Mouse (Mus musculus): ENCODE measurements around the gene Rab31. TPM values are rescaled to one million over a fixed set of nuclear protein-coding genes. Genes with fewer than 3 reads are reported as not detected.

Rab31 gene
- polyA plus RNA-seq, 1 experiment from 2014 or later: 73.3 TPM

DNA sequence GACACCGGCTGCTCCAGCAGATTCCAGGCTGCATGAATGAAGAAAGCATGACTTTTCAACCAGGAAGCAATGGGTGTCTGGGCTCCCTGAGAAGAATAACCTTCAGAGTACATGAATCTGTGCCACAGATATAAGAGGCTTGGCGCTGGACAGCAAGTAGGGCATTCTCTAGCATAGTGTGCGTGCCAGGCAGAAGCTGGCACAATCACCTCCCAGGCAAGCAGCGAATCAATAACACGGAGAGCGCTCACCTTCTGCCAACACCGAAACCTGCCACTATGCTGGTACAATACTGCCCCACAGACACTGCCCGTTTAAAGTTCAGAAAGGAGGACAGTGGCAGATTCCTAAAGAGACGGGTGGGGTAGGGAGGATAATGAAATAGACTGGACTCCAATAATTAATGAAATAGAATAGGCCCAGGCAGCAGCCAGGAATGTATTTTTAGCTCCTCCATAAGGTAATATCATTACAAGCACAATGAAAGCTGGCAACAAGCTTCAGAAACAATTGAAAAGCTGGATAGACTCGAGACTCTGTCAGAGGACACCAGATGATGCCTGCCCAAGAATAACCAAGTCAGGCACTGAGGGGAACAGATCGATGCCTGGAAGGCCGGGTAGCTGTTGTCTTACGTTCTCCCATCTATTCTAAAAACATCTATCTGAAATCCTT, 59.6 kb downstream of the Rab31 start:
- Histone ChIP-seq H3K9ac (no peak overlapping the region), H3K4me3 (no peak overlapping the region), H3K27ac (no peak overlapping the region), H3K36me3 (peaks cover 29% of the 10 kb centered on the region), H3K9me3 (peaks cover 17% of the 10 kb centered on the region), H3K27me3 (replicated peaks) (no peaks in the 10 kb centered on the region), H3K4me1 (no peaks in the 10 kb centered on the region), H3K4me2 (replicated peaks) (no peak overlapping the region)
- 97% methylated on average over 13 of the region's 13 CpGs for whole genome bisulfite sequencing
- no peak for ATAC-seq (ENCODE audit: low FRiP score, low read depth)

DNA sequence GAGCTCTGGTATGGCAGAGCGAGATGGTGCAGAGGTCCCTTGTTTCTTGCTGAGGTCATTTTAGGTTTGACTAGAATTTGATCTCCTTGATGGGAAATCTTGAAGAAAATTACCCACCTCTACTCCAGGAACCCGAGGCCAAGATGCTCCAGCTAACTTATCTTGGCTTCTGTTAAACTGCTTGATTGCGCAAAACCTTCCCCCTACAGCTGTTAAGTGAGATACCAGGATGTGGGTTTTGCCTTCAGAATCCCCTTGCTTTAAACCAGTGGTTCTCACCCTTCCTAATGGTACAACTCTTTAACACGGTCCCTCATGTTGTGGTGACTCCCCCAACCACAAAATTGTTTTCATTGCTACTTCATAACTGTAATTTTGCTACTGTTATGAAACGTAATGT, 60.8 kb downstream of the Rab31 start:
- Histone ChIP-seq H3K4me3 (no peak overlapping the region), H3K4me2 (replicated peaks) (no peak overlapping the region), H3K9me3 (peaks cover 17% of the 10 kb centered on the region), H3K27me3 (replicated peaks) (no peaks in the 10 kb centered on the region), H3K9ac (no peak overlapping the region), H3K4me1 (no peaks in the 10 kb centered on the region), H3K27ac (no peak overlapping the region), H3K36me3 (peaks cover 29% of the 10 kb centered on the region)
- 98% methylated on average over 5 of the region's 5 CpGs for WGBS
- no peak for ATAC-seq (ENCODE audit: low FRiP score, low read depth)

DNA sequence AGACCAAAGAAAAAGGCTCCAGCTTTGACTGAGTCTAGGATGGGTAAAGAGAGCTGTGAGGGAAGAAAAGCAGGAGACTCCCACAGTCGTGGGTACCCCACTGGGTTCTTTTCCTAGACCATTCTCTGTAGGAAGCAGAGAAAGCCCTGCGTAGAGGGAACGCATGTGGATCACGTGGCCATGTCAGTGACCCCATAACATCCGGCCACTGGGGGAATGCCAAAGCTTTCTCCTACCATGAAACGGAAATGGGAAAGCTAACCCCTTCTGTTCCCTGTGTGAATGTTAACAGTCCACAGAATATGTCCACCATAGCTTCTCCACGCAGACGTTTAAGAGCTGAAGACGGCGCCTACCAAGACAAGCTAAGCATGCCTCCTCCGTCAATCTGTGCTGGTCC, 62.0 kb downstream of the Rab31 start:
- WGBS: 95% methylated on average over 11 of the region's 11 CpGs
- no peaks in the 10 kb centered on the region for H3K4me1 ChIP-seq
- no peak for ATAC-seq (ENCODE audit: low FRiP score, low read depth)
- H3K9ac ChIP-seq: no peak overlapping the region
- no peak overlapping the region for H3K4me3 ChIP-seq
- H3K4me2 ChIP-seq (replicated peaks): no peak overlapping the region
- peaks cover 26% of the 10 kb centered on the region for H3K36me3 ChIP-seq
- H3K9me3 ChIP-seq: peaks cover 17% of the 10 kb centered on the region
- no peak overlapping the region for H3K27ac ChIP-seq
- no peaks in the 10 kb centered on the region for H3K27me3 ChIP-seq (replicated peaks)

DNA sequence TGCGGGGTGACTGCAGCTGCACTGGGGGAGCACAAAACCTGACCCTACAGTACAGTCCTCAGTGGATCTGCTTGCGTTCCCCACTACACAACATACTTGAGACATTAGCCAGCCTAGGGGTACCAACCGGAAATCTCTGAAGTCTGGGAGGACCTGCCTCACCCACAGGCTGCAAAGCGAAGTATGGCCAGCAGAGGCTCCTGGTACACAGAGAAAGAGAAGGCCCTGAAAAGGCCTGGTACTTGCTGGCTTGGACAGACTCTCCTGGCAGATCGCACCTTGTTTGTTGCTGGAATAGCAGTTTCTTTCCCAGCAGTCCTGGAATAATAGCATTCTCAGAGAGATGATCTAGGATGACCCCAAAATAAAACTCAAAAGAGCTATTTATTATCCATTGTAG, 66.3 kb downstream of the Rab31 start:
- H3K4me2 ChIP-seq (replicated peaks): no peak overlapping the region
- H3K4me3 ChIP-seq: no peak overlapping the region
- WGBS: 90% methylated on average over 5 of the region's 5 CpGs
- ATAC-seq (ENCODE audit: low FRiP score, low read depth): no peak
- peaks cover 5% of the 10 kb centered on the region for H3K9me3 ChIP-seq
- peaks cover 12% of the 10 kb centered on the region for H3K4me1 ChIP-seq
- peaks cover 9% of the 10 kb centered on the region for H3K36me3 ChIP-seq
- no peaks in the 10 kb centered on the region for H3K27me3 ChIP-seq (replicated peaks)
- H3K27ac ChIP-seq: no peak overlapping the region
- no peak overlapping the region for H3K9ac ChIP-seq

DNA sequence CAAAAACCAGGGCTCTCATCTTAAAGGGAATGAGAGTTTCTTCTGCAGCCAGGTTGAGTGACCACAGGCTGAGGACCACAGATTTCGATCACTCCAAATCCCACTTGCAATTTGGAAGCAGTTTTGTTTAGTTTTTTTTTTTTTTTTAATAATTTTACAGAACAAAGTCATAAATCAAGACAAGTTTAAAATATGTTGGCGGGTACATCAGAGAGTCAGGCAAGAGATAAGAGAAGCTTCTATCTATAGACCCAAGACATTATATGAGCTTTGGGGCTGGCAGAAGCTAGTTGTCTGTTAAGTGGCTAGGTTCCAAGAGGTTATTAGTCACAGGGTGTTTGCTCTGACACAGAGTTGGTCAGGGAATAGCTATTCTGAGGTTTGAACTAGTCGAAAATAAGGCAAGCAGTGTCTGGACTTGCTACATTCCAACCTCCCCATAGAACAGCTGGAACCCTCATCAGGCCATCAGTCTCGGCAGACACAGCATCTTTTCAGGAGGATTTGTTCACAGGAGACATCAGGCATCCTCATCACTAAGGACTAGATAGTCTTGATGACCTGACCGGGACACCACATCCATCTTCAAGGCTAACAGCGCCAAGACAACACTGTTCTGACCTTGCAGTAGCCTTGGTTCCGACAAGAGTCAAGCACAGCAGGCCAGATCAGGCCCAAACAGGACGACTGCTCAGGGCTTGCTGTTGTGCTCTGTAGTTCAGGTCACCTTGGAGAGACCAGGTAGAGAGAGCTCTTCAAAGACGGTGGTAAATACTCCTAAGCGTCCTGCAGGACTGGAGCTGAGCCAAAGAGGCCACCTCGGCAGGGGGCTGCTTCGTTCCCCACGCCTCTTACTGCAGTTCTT, 68.8 kb downstream of the Rab31 start:
- Histone ChIP-seq H3K4me1 (peaks cover 26% of the 10 kb centered on the region), H3K27ac (no peak overlapping the region), H3K9ac (no peak overlapping the region), H3K36me3 (no peaks in the 10 kb centered on the region), H3K27me3 (replicated peaks) (no peaks in the 10 kb centered on the region), H3K4me2 (replicated peaks) (no peak overlapping the region), H3K4me3 (no peak overlapping the region), H3K9me3 (no peaks in the 10 kb centered on the region)
- no peak for ATAC-seq (ENCODE audit: low FRiP score, low read depth)
- WGBS: 78% methylated on average over 13 of the region's 13 CpGs

DNA sequence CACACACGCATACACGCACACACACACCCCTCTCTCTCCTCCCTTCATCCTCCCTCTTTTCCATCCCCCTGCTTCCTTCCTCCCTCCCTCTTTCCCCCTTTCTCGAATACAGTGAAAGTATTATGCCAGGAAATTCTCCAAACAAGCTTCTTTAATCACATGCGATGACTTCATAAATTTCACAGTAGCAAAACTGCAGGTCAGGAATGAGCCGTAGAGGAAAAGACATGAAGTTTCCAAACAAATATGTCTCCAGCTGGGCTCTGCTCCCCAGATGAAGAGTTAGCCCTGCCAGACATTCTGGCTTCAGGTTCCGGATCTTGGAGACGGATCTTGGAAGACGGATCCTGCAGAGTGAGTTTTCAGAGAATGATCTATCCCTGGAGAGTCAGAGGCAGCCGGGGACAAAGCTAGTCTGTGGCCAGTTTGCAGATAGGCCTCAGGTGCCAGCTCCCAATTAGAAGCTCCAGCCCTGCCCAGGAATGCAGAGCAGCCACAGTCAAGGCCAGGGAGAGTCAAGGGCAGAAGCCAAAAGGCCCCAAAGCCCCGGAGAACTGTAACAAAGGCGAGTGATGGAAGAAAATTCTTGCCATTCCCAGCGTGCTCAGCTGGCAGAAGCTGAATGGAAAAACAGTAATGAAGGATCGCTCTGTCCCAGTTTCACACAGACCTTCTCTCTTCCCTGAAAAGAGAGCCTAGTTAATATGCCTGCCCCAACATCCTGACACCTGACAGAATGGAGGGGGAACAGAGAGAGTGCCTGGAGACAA, 70.6 kb downstream of the Rab31 start:
- Histone ChIP-seq H3K4me2 (replicated peaks) (no peak overlapping the region), H3K36me3 (no peaks in the 10 kb centered on the region), H3K4me1 (peaks cover 35% of the 10 kb centered on the region), H3K9ac (no peak overlapping the region), H3K27ac (peak overlapping the region; percentile 53; the same call in 1 of the 2 replicates), H3K27me3 (replicated peaks) (no peaks in the 10 kb centered on the region), H3K9me3 (no peaks in the 10 kb centered on the region), H3K4me3 (no peak overlapping the region)
- ATAC-seq (ENCODE audit: low FRiP score, low read depth): peak; percentile 10; the same call in 1 of the 2 replicates
- WGBS: 34% methylated on average over 13 of the region's 13 CpGs

DNA sequence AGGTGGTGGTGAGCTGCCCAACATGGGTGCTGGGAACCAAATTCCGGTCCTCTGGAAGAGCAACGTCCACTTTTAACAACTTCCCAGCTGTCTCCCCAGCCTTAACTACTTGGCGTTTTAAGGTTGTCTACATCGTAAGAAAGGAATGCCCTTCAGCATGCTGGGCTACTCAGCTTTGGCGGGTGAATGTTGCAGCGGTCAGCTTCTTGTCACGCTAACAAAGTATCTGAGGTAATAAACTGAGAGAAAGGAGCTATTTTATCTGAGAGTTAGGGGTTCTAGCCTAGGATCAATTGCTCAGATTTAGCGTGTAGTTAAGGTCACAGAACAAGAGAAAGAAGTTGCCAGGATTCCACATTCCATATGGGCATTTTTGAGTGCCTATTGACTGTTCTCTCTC, 71.2 kb downstream of the Rab31 start:
- no peaks in the 10 kb centered on the region for H3K27me3 ChIP-seq (replicated peaks)
- no peak overlapping the region for H3K9ac ChIP-seq
- H3K4me1 ChIP-seq: peaks cover 35% of the 10 kb centered on the region
- no peak overlapping the region for H3K27ac ChIP-seq
- no peaks in the 10 kb centered on the region for H3K36me3 ChIP-seq
- no peak for ATAC-seq (ENCODE audit: low FRiP score, low read depth)
- WGBS: 72% methylated on average over 8 of the region's 8 CpGs
- H3K9me3 ChIP-seq: no peaks in the 10 kb centered on the region
- H3K4me3 ChIP-seq: no peak overlapping the region
- H3K4me2 ChIP-seq (replicated peaks): no peak overlapping the region

DNA sequence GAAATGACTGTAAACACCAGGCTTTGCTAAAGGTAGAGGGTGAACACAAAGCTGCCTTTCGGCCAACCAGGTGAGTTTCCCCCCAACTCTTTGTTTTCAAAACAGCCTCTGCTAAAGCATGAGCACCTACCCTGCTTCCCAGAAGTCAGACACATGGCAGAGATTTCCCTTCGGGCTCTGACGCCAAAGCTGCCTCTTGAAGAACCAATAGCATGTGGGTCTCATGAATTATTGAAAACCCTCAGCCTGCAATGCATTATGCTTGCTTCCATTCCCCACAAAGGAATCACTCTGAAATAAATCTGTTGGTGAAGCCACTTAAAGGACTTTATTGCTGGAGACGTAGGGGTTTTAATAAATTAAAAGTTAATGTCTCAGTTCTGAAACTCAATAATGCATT, 72.5 kb downstream of the Rab31 start:
- peak; percentile 69 for ATAC-seq (ENCODE audit: low FRiP score, low read depth)
- H3K4me2 ChIP-seq (replicated peaks): 0 out of 2 replicates have a peak overlapping the region, but pooled peaks have one; percentile 5
- no peak overlapping the region for H3K4me3 ChIP-seq
- peaks cover 35% of the 10 kb centered on the region for H3K4me1 ChIP-seq
- peak overlapping the region; percentile 23; the same call in 1 of the 2 replicates for H3K27ac ChIP-seq
- H3K36me3 ChIP-seq: no peaks in the 10 kb centered on the region
- WGBS: 38% methylated on average over 4 of the region's 4 CpGs
- no peaks in the 10 kb centered on the region for H3K9me3 ChIP-seq
- no peak overlapping the region for H3K9ac ChIP-seq
- no peaks in the 10 kb centered on the region for H3K27me3 ChIP-seq (replicated peaks)

DNA sequence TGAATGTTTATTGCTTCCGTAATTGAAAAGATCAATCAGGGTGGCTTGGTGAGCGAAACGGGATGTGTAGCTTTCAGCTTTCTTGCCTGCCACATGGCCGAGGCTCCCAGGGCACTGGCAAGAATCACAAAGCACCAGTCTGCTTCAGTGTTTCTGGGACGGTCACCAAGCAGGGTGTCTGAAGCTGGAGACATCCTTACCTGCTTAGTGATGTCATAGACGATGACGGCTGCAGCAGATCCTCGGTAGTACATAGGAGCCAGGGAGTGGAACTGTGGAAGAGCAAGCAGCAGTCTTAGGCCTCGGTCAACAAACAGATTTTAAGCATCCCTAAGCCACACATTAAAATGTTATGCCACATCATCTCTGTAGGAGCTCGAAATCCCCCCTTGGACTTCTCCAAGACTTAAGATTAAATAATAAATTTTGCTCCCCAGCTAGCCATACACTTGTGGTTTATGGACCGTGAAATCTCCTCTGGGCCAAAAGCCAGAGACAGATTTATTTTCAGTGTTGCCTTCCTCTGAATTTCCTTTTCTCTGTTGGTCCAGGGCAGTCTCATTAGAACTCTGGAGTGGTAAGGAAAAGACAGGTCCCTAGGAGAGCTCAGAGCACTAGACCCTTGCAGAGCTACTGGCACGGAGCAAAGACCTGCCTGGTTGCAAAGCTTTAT, 74.6 kb downstream of the Rab31 start:
- 0 out of 2 replicates have a peak overlapping the region, but pooled peaks have one; percentile 3 for H3K4me2 ChIP-seq (replicated peaks)
- peak overlapping the region; percentile 57; the same call in 1 of the 2 replicates for H3K27ac ChIP-seq
- H3K4me3 ChIP-seq: no peak overlapping the region
- no peaks in the 10 kb centered on the region for H3K9me3 ChIP-seq
- no peaks in the 10 kb centered on the region for H3K36me3 ChIP-seq
- no peaks in the 10 kb centered on the region for H3K27me3 ChIP-seq (replicated peaks)
- H3K4me1 ChIP-seq: peaks cover 35% of the 10 kb centered on the region
- H3K9ac ChIP-seq: no peak overlapping the region
- peak; percentile 25 for ATAC-seq (ENCODE audit: low FRiP score, low read depth)
- WGBS: 50% methylated on average over 12 of the region's 12 CpGs

DNA sequence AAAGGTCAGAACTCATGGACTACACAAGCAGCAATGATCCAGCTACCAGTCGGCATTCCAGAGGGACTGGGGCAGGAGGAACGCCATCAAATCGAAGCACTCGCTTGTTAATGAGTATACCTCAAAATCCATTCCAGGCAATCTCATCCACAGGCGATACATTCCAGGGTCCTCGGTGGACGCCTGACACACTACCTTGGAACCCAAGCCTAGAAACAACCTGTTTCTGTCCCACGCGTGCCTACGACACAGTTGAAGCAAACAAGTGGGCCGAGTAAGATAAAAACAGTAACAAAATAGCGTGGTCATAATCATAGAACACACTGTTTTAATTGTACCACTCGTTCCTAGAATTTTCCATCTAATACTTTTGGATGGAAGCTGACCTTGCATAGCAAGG, 75.6 kb downstream of the Rab31 start:
- no peaks in the 10 kb centered on the region for H3K27me3 ChIP-seq (replicated peaks)
- no peak overlapping the region for H3K9ac ChIP-seq
- H3K4me2 ChIP-seq (replicated peaks): no peak overlapping the region
- no peaks in the 10 kb centered on the region for H3K9me3 ChIP-seq
- H3K36me3 ChIP-seq: no peaks in the 10 kb centered on the region
- no peak overlapping the region for H3K4me3 ChIP-seq
- WGBS: 93% methylated on average over 13 of the region's 13 CpGs
- no peak for ATAC-seq (ENCODE audit: low FRiP score, low read depth)
- H3K4me1 ChIP-seq: peaks cover 28% of the 10 kb centered on the region
- no peak overlapping the region for H3K27ac ChIP-seq

DNA sequence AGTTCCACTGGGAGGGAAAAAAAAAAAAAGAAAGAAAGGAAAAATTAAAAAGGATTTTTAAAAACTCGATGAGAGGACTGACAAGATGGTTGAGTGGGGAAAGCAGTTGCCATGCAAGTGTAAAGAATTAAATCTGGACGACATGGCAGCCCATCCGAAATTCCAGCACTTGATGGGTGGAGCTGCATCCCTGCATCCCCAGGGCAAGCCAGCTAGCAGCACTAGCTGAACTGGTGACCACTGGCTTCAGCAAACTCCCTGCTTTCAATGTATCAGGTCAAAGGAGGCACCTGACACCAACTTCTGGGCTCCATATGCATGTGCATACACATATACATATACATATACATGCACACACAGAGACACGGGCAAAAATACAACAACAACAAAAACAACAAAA, 80.3 kb downstream of the Rab31 start:
- Histone ChIP-seq H3K9ac (no peak overlapping the region), H3K27me3 (replicated peaks) (no peaks in the 10 kb centered on the region), H3K4me3 (no peak overlapping the region), H3K27ac (no peak overlapping the region), H3K4me2 (replicated peaks) (no peak overlapping the region), H3K4me1 (no peaks in the 10 kb centered on the region), H3K9me3 (no peaks in the 10 kb centered on the region), H3K36me3 (peaks cover 16% of the 10 kb centered on the region)
- no peak for ATAC-seq (ENCODE audit: low FRiP score, low read depth)
- 77% methylated on average over 4 of the region's 4 CpGs for WGBS

DNA sequence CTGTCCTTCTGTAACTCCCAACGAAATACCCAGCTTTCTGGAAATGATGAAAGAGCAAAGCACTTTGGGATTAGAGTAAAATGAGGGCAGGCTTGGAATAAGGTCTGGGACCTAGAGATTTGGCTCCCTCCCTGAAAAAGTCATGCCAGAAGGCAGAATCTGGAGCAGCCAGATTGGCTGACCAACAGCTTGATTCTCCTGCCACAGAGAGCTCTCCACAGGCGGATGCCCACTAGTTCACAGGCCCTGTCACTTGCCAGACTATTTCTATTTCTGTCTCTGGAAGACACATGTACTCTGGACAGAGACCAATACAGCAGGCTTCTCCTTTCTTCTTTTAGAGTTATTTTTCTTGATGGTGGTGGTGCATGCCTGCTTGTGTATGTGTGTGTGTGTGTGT, 88.8 kb downstream of the Rab31 start:
- Histone ChIP-seq H3K9me3 (no peaks in the 10 kb centered on the region), H3K4me3 (no peak overlapping the region), H3K9ac (no peak overlapping the region), H3K27me3 (replicated peaks) (no peaks in the 10 kb centered on the region), H3K27ac (no peak overlapping the region), H3K36me3 (no peaks in the 10 kb centered on the region), H3K4me2 (replicated peaks) (no peak overlapping the region), H3K4me1 (no peaks in the 10 kb centered on the region)
- no peak for ATAC-seq (ENCODE audit: low FRiP score, low read depth)
- WGBS: 88% methylated on average over 2 of the region's 2 CpGs
